Mouse (Mus musculus): Measurements from ENCODE around the gene Slc4a8.
"Not testable (repeated sequence)": the region's sequence is repeated elsewhere in the genome, so short reads cannot be mapped to it uniquely, and the experiment has no call there.

The Slc4a8 gene

DNA sequence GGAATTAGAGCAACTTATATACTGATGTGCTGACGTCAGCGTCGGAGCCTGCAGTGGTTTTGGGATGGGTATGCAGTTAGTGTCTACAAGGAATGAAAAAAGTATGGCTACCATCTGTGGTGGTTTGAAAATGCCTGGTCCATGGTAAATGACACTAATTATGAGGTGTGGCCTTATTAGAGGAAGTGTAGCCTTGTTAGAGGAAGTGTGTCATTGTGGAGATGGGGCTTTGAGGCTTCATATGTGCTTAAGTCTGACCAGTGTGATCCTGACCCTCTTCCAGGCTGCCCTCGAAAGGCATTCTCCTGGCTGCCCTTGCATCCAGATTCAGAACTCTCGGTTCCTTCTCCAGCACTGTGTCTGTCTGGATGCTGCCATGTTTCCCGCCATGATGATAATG, 18.3 kb upstream of the Slc4a8 start:
- no peak for DNase-seq (ENCODE audit: low read depth, low spot score)

DNA sequence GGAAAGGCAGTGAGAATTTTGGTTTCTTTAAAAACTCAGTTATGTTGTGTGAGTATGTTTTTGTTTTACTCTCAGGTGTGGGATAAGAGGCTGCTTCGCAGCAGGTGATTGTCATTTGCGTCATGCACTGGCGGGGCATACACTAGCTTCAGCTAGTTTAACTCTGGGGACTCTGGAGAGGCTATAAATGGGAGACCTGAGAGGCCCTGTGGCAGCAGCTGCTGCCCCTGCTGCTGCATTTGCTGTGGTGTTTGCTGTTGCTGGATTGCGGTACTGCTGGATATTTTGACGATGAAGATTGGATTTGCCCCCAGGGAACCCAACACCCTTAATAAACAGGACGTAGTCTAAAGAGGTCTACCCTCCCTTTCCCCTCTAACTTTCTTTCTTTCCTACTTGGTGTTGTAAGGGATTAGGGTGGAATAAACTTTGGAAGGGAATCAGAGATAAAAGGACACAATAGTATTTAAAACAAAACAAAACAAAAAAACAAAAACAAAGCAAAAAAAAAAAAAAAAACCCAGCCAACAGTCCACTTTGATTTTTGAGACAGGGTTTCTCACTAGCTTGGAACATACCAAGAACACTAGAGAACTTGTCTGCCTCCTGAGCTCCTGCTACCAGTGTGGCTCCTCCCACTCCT, 14.9 kb upstream of the Slc4a8 start:
- DNase-seq (ENCODE audit: low read depth, low spot score): no peak

- peak; percentile 70 for DNase-seq (ENCODE audit: low read depth, low spot score)
Observed at GRCm38 (mm10) chr15:100747121-100747963, 14.2 kb upstream of the Slc4a8 start.

- DNase-seq (ENCODE audit: low read depth, low spot score): no peak
Observed at GRCm38 (mm10) chr15:100748584-100748983, 13.0 kb upstream of the Slc4a8 start.

GRCm38 (mm10) chr15:100749751-100750538, 11.6 kb upstream of the Slc4a8 start:
- DNase-seq (ENCODE audit: low read depth, low spot score): peak; percentile 94

DNA sequence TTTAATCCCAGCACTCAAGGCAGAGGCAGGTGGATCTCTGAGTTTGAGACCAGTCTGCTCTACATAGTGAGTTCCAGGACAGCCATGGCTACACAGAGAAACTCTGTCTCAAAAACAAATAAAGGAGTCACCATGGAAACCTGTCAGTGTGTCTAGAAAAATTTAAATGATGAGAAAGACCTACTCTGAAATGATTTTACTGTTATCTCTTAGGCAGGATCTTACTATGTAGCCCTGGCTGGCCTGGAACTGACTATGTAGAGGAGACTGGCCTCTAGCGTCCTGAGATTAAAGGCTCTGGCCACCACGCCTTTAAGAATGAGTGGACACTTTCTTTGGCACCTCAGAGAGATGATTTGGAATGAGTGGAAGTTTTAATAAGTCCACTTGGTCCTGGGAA, 9.1 kb upstream of the Slc4a8 start:
- peak; percentile 43 for DNase-seq (ENCODE audit: low read depth, low spot score)

GRCm38 (mm10) chr15:100753045-100753444, 8.5 kb upstream of the Slc4a8 start:
- peak; percentile 35 for DNase-seq (ENCODE audit: low read depth, low spot score)

DNA sequence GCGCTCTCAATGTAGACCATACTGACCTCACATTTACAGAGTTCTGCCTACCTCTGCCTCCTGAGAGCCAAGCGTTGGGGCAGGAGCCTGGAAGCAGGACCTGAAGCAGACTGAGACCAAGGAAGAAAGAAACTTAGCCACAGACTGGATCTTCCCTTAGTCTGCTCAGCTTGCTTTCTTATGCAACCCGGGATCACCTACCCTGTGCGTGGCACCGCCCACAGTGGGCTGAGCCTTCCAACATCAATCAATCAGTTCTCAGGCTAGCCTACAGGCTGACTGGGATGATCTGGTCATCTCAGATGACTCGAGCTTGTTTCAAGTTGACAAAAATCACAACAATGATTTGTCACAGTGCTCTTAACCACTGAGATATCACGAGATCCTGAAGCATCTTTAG, 7.5 kb upstream of the Slc4a8 start:
- DNase-seq (ENCODE audit: low read depth, low spot score): peak; percentile 72

DNA sequence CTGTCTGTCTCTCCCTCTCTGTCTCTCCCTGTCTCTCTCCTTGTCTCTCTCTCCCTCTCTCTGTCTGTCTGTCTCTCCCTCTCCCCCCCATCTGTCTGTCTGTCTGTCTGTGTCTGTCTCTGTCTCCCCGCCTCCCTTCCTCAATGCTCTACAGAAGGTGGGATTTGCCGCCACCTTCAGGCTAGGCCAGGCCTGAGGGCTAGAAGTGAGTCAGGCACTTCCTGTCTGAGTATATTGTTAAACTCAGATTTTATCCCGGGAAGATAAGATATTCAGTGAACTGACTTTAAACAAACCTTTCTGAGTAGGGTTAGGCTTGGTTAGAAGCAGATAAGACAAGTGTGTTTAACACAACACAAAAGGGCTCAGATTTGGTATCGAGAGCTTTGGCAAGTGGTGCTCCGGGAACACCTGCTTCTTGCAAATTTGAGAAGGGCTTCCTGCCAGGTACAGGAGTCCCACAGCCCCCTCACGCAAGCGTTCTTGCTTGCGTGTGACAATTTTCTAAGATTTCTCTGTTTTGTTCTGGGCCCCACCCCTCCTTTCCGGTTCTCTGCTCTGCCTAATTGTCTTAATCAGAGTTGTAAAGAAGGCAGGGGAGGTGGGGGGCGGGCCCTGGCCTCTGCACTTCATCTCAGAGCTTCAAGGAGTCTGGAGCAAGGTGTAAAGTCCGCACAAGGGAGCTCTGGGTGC, 6.6 kb upstream of the Slc4a8 start:
- DNase-seq (ENCODE audit: low read depth, low spot score): peak; percentile 90

- DNase-seq (ENCODE audit: low read depth, low spot score): no peak
Observed at GRCm38 (mm10) chr15:100755498-100755859, 6.1 kb upstream of the Slc4a8 start.

DNA sequence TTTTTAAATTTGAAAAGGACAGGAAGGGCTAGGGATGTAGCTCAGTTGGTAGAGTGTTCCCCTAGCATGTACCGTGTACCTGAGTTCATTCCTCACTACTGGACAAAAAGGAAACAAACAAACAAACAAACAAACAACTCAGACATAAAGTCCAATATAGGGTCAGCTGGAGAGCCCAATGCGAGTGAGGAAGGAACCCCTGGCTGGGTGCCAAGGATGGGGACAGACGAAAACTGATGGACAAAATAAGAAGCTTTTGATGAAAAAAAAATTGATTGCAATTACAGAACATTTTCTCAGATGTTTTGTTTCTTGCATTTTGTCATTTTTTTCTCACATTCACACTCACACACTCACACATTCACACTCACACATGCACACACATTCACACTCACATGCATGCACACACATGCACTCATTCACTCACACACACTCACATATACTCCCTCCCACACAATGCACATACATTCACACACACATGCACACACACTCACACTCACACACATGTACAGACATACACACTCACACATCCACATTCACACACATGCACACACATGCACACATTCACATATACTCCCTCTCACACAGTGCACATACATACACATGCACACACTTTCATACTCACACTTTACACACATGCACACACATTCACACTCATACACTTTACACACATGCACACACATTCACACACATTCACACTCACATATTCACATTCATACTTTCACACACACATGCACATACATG, 5.5 kb upstream of the Slc4a8 start:
- no peak for DNase-seq (ENCODE audit: low read depth, low spot score)

DNA sequence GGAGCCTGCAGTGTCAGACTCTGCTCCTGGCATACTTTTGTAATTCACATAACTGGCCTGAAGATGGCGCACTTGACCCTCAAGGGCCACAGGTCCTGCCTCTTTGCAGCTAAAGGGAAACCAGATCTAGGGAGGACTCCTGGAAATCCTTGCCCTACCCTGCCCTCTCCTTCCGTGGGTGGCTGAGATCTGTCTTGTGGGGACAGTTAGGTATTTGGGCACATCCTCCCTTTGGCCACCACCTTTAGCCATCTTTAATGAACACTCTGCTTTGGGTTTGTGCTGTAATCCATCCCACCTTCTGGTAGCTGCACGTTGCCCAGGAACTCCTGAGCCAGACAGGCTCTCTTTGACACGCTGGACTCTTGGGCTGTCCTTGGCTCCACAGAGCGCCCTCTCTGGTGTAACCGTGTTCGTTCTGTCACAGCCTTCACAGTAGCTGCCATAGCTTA, 4.0 kb upstream of the Slc4a8 start:
- peak; percentile 81 for DNase-seq (ENCODE audit: low read depth, low spot score)

GRCm38 (mm10) chr15:100759286-100759685, 2.3 kb upstream of the Slc4a8 start:
- DNase-seq (ENCODE audit: low read depth, low spot score): no peak

GRCm38 (mm10) chr15:100761036-100761418, 520 bp upstream of the Slc4a8 start:
- no peak for DNase-seq (ENCODE audit: low read depth, low spot score)

GRCm38 (mm10) chr15:100762649-100763048, 1.1 kb downstream of the Slc4a8 start:
- DNase-seq (ENCODE audit: low read depth, low spot score): no peak

DNA sequence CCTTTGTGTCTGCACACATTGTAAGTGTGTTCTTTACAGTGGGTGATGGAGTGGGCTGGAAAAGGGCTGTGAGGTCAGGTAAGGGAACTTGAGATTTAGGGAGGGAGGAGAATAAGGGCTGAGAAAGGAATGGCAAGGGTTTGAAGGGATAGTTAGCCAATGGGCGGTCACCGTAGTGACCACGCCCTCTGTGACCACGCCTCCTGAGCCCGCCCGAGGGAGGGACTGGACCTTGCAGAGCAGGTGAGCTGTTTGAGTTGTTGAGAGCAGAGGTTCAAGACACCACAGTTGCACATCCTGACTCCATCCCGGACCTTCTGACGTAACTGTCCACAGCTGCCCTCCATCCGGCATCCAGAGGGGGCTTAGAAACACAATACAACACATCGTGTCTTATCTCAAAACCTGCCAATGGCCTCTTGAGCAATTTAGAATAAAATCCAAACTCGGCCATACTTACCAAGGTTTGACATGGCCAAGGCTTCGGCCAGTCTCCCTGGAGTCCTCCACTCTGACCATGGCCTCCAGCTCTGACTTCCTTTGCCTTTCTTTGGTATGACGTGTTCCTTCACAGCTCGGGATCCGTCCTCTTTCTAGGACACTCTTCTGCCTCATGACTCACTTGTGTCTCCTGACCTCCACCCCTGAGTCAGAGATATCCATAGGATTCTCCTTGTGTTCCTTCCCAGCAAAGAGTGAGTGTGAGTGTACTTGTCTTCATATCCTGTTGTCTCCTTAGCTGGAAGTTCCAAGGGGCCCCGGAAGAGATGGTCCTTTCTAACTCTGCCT, 2.8 kb downstream of the Slc4a8 start:
- DNase-seq (ENCODE audit: low read depth, low spot score): no peak

DNA sequence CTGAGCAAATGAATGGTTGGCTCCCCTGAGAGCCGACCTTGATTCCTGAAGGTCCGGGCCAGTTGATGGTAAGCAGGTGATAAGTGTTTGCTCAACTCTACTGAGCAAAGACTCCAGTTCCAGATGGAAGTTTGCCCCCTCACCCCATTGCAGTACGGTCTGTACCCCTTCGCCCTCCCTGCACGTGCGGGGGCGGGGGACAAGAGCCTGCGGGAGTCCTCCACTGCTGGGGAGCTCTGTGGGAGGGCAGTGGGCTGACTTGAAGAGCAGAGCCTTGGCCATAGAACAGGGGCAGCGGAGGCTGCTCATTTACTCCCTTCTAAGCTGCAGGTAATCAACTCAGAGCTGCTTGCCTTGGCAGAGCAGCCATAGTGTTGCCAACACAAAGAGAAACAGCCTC, 5.3 kb downstream of the Slc4a8 start:
- no peak for DNase-seq (ENCODE audit: low read depth, low spot score)

DNA sequence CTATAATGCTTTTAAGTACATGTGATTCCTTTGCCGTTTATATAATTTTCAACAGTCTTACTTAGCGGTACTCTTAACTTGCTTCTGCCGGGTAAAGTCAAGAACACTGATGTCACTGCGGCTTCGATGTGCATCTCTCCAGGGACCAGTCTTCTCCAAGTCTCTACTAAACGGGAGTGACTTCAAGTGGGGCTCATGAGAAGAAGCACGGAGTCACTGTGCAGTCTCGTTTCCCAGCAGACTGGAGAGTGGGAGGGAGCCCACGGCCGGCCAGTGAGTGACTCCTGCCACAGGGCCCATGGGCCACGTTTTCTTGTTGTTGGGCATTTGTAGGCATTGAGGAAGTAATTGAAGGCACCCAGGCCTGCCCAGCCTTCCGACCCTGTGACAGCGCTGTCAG, 6.3 kb downstream of the Slc4a8 start:
- no peak for DNase-seq (ENCODE audit: low read depth, low spot score)

- not testable (repeated sequence) for DNase-seq (ENCODE audit: low read depth, low spot score)
Observed at GRCm38 (mm10) chr15:100769023-100769422, 7.5 kb downstream of the Slc4a8 start.

GRCm38 (mm10) chr15:100770338-100770737, 8.8 kb downstream of the Slc4a8 start:
- no peak for DNase-seq (ENCODE audit: low read depth, low spot score)
